Mouse (Mus musculus): ENCODE data around the gene Kcnc1. TPM values are rescaled to one million over a fixed set of nuclear protein-coding genes. Genes with fewer than 3 reads are reported as not detected.

The Kcnc1 gene
- total RNA-seq, 2 experiments from 2014 or later: 51.6 to 54.2 TPM

DNA sequence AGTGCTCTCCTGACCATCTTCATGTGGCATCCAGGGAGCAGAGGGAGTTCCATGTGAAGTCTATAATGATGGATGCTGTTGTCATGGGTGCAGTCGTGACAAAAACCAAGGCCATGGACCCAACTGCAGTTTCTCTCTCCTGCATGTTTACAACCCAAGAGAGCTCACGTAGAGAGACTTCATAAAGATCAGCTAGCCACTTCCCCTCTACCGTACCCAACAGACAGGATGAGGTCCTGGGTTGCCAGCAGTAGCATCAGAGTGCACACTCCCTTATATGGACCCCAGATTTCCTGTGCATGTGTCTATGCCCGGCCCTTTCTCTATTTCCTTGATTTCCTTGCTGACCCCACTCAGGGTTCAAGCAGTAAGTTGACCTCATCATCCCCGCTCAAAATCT, 4.6 kb upstream of the Kcnc1 start:
- intact Hi-C loops (cut with DNase I): loop anchor here (2.0 to 5.0 kb wide), 3 partner anchors 46 to 177 kb away; no protein-coding TSS in a partner anchor
- DNase-seq: no peak

GRCm38 (mm10) chr7:46393116-46393515, 3.2 kb upstream of the Kcnc1 start:
- intact Hi-C loops (cut with DNase I): loop anchor here (1.0 to 5.0 kb wide), 4 partner anchors 44 to 214 kb away; no protein-coding TSS in a partner anchor
- DNase-seq: peak; percentile 72 to 79

GRCm38 (mm10) chr7:46393718-46394511, 2.4 kb upstream of the Kcnc1 start:
- intact Hi-C loops (cut with DNase I): loop anchor here (1.0 to 5.0 kb wide), 4 partner anchors 43 to 213 kb away; no protein-coding TSS in a partner anchor
- no peak for DNase-seq

DNA sequence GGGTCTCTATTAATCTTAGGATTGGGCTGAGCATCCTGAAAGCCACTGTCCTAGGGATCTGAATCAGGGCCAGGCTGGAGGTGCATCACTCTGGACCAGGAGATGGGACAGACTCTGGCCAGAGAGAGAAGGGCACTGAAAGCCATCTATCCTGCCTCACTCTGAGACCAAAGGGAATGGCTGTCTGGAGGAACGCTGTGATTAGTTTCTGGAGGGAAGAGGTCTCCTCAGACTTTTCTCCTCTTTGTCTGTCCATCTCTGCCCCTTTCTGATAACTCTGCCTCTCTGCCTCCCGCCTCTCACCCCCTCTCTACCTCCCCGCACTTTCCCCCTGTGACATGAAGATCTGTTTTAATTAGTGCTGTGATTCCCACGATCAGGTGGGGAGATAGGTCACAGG, 1.4 kb upstream of the Kcnc1 start:
- DNase-seq: no peak

GRCm38 (mm10) chr7:46395571-46395970, 726 bp upstream of the Kcnc1 start:
- intact Hi-C loops (cut with DNase I): no loop called here
- no peak for DNase-seq

More for the DNA sequence above, 1.4 kb upstream of the Kcnc1 start:
- intact Hi-C loops (cut with DNase I): loop anchor here (5.0 kb wide), 2 partner anchors 42 to 142 kb away; no protein-coding TSS in a partner anchor

- DNase-seq: no peak
- intact Hi-C loops (cut with DNase I): loop anchor here (2.0 kb wide), 1 partner anchor 26 kb away; no protein-coding TSS in a partner anchor
These were observed 833 bp downstream of the Kcnc1 start for GRCm38 (mm10) chr7:46396928-46397731.

GRCm38 (mm10) chr7:46397732-46398333, 1.5 kb downstream of the Kcnc1 start:
- DNase-seq: no peak

DNA sequence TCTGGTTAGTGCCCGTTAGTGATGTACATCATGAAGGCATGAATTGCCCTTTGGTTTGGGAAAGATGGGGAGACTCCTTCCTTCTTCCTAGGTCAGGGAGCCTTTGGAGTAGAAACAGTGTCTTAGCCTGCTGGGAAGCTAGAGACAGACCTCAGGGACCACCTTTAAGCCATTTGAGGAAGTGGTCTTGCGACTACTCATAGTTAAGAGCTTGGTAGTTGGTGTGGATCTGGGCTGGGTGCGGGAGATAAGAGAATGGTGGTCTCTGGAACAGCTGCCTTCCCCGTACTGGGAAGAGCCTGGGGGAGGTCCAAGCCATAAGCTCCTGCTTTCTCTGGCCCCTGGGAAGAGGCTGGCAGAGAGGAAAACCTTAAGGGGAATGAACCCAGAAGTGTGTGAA, 2.3 kb downstream of the Kcnc1 start:
- intact Hi-C loops (cut with DNase I): no loop called here
- DNase-seq: no peak

More at GRCm38 (mm10) chr7:46397732-46398333, 1.5 kb downstream of the Kcnc1 start:
- intact Hi-C loops (cut with DNase I): loop anchor here (2.0 kb wide), 1 partner anchor 25 kb away; no protein-coding TSS in a partner anchor

- intact Hi-C loops (cut with DNase I): no loop called here
- DNase-seq: no peak
These were observed 3.4 kb downstream of the Kcnc1 start for GRCm38 (mm10) chr7:46399676-46400075.

- DNase-seq: no peak
- intact Hi-C loops (cut with DNase I): no loop called here
These were observed 4.0 kb downstream of the Kcnc1 start for GRCm38 (mm10) chr7:46400346-46400745.

DNA sequence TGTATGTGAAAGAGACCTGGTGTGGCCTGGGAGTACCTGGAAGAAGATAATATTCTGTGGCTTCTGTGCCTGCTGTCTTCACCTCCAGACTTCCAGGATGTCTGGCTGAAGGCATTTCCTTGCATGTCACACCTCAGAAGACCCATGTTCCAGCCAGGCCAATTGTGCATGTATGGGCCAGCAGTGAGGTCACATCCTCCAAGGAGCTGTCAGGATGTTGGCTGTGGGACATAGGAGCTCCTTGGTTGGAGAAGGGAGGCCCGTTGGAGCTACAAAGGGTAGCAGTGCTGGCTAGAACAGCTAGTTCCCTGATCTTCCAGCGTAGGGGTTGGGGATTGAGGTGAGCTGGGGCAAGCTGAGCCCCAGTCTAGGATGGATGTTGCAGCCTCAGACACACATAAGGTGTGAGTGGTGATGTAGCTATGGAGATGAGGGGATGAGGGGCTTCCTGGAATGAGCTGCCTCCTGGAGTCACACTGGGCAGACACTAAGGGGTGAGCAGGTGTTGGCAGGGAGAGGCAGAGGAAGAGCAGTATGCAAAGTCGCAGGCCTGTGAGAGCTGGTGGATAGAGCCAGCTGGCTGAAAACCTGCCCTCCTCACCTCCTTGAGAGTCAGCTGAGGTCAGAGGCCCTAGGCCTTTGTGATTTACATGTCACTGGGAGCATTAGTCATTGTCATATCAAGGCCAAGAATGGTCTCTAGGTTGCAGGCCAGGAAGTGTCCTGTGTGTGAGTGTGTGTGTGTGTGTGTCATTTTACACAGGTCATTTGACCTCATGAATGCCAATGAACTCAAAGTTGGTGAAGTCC, 5.3 kb downstream of the Kcnc1 start:
- intact Hi-C loops (cut with DNase I): no loop called here
- DNase-seq: no peak

DNA sequence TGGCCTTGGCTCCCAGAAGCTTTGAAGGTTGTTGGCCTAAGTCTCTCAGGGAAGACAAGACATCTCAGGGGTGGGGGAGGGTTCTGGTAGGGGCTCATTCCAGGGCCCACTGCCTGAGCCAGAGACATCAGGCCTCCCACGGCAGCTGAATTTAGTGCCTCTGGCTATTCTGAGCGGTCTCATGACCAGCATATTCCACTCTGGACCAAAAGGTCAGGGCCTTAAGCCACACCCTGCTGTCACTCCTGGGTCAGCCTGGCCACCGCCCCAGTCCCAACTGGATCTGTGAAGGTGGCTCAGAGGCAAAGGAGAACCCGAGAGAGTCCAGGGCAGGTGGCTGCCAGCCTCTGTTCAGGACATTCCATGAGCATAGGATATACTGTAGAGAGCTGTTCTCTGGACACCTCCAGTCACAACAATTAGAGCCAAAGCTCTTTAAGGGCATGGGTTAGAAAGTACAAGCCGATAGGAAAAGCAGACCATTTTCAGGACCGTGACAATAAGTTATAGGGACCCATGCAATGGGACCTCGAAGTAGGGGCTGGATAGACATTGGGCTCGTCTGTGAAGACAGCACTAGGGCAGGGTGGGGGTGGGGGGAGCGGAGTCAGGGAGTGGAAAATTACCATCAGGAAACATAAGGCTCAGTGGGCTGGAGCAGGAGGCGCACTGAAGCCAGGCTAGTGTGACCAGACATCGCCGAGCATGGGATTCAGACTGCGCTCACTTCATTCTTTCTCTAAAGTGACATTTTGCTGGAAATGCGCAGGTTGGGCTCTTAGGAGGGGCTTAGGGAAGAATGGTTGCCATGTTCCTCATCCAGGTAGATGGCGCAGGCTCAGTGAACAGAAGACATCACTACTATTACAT, 7.6 kb downstream of the Kcnc1 start:
- intact Hi-C loops (cut with DNase I): no loop called here
- peak; percentile 51 to 64 for DNase-seq

GRCm38 (mm10) chr7:46404756-46405155, 8.5 kb downstream of the Kcnc1 start:
- intact Hi-C loops (cut with DNase I): no loop called here
- no peak for DNase-seq

DNA sequence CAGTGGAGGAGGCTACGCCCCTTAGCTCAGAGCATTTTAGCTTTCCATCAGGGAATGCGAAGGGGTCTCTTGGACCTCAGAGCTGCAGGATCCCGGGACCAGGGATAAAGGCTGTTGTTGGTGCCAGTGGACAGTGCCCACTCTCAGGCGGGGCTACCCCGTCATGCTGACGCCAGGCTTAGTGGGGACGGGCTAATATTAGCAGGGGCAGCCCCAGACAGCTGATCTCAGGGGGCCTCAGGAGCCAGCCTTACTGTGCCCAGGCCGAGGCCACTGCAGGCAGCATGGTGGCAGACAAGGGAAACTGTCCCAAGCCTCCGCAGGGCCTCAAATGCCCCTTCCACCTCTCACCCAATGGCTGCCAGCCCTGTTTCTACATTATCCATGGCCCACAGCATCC, 12.3 kb downstream of the Kcnc1 start:
- intact Hi-C loops (cut with DNase I): no loop called here
- peak in 1 of 2 experiments; percentile 35 for DNase-seq

DNA sequence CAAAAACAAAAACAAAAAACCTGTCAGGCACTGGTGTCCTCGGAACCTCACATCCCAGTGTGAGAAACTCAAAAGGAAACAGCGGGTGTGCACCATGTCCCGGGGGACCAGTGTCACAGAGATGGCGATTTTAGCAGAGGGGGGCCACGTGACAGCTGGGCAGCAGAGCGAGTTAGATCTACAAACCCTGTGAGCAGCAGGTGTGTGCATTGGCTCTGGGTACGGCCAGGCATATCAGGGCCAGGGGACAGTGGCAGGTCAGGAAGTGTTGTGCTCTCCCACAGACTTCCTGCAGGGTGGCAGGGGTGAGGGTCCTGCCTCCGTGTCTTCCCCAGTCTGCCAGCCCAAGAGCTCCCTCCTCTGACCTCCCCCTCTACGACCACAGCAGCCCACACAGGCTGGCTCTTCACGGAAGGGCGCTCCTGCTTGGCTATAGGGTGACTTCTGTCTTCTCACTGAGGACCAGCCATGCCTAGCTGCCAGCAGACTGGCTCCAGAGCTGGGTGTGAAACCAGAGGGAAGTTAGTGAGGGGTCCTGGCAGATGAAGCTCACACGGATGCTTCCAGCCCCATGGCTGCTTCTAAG, 13.0 kb downstream of the Kcnc1 start:
- intact Hi-C loops (cut with DNase I): no loop called here
- no peak for DNase-seq

- peak; percentile 32 to 37 for DNase-seq
These were observed 14.4 kb downstream of the Kcnc1 start for GRCm38 (mm10) chr7:46410727-46411126.

DNA sequence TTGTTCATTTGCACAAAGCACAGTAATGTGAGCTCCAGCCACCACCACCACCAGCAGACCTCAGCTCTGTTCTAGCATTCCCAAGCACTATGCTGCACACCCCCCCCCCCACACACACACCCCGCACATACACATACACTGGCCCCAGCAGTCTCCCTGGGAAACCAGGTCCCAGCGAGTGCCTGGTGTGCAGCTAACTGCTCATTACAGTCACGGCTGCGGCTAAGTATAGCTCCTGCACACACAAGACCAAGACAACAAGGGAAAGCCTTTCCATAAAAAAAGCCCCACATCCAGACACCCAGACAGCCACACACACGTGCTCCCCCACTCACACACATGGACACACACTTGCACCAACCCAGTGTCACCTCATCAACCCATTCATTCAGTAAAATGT, 16.5 kb downstream of the Kcnc1 start:
- intact Hi-C loops (cut with DNase I): no loop called here
- no peak for DNase-seq

More at GRCm38 (mm10) chr7:46410727-46411126, 14.4 kb downstream of the Kcnc1 start:
- intact Hi-C loops (cut with DNase I): no loop called here

- intact Hi-C loops (cut with DNase I): no loop called here
- DNase-seq: peak; percentile 34 to 35
These were observed 17.8 kb downstream of the Kcnc1 start for GRCm38 (mm10) chr7:46413959-46414725.
